Mouse (Mus musculus) retina, postnatal 7 days (tissue): ENCODE results near the gene Hdac9.

Experiments used
- DNase-seq: peaks from one replicate; pipeline ENCODE4 v3.0.0-alpha.2; 2012; ENCODE audit warnings: low read depth, low spot score

The Hdac9 gene

GRCm38 (mm10) chr12:34612511-34612910 lies 304.4 kb downstream of the Hdac9 start:
- DNase-seq, result no peak

- no peak for DNase-seq
Observed at GRCm38 (mm10) chr12:34604521-34604920, 312.4 kb downstream of the Hdac9 start.

DNA sequence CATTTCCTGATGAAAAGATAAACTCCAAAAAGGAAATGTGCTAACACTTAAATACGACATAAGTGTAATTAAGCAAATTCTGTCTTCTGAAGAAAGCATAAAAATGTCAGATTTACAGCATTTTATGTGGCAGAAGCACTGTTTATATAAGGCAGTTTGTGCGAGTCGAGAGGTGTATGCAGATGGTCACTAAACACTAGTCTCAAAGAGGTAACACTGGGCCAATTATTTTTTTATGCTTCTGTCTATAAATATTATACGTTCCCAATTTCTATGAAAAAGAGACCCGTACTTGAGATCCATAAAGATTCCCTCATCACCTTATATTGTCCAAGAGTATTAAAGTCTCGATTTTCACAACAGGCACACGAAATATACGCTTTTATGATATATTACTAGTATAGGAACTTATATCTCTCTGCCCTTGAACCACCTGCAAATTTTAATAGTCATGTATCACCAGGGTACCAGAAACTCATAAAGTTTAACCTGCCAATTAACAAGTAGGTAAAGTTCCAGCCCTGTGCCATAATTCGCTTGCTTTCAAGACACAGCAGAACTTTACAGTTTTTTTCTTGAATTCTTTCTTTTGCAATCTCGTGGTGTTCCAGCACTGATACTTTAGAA lies 322.6 kb downstream of the Hdac9 start:
- DNase-seq, result no peak

- no peak for DNase-seq
Observed at GRCm38 (mm10) chr12:34587171-34587570, 329.7 kb downstream of the Hdac9 start.

- no peak for DNase-seq
Observed at GRCm38 (mm10) chr12:34582522-34582921, 334.4 kb downstream of the Hdac9 start.

DNA sequence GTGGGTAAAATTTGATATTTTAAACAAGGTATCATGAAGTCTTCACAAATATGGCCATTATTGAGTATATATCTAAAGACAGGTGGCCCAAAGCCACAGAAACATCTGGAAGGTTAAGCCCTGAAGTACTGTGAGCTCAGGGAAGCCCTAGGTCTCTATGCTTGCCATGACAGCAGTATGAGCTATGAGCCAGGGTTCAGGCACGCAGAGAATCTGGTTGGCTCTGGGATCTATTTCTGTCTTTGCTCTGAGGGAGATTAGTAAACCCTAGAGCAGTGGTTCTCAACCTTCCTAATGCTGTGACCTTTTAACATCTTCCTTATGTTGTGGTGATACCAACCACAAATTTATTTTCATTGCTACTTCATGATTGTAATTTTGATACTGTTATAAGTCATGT lies 337.7 kb downstream of the Hdac9 start:
- DNase-seq, result no peak

DNA sequence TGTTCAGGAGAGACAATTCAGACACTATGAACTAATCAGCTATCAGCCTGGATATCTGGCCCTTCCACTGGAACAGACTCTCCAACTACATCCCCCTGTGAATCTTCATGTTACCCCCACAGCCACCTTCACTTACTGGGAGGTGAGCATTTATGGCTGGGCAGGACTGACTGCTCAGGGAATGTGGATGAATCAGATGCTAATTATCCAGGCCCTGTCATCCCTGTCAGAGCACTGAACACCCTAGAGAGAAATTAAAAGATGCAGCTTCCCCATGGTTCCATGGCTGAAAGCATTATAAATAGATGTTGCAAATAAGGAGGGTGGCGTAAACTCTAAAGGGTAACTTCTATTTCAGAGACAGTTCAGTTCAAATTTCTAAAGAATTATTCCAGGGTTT lies 345.8 kb downstream of the Hdac9 start:
- DNase-seq, result no peak

- no peak for DNase-seq
Observed at GRCm38 (mm10) chr12:34569472-34569871, 347.4 kb downstream of the Hdac9 start.

DNA sequence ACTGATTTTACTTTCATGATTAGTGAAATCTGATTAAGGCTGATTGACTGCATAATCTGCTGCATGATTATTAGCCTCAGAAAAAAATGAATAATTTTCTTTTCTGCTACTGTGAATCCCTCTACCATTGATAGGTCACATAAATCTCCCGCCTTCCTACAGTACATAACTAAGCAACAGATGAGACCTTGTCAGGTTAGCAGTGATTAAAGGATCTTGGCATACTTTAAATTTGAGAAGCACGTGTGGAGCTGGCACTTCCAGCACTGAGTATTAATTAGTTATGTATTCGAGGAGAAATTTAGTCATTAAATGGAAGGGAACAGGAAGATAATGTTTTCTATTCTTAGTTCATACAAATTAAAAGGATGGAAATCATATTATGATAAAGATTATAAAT lies 347.8 kb downstream of the Hdac9 start:
- DNase-seq, result no peak

DNA sequence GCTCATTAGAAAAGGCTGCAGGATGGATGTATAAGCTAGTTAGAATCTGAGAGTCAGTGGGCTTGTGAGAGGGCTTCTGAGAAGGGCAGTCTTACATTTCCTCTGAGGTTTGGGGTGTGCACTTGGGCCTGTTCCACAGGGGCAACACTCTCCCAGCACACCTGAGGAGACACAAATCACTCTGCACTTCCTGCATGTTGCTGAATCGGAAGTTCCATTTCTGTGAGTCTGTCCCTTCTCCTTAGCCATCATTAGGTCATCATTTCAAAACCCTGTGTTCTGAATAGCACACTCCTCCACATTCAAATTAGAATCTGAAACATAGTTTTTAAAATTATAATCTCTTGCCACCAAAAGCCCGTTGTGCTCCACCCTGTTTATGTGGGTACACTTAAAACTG lies 354.6 kb downstream of the Hdac9 start:
- DNase-seq, result no peak

GRCm38 (mm10) chr12:34559001-34559400 lies 357.9 kb downstream of the Hdac9 start:
- DNase-seq, result no peak

DNA sequence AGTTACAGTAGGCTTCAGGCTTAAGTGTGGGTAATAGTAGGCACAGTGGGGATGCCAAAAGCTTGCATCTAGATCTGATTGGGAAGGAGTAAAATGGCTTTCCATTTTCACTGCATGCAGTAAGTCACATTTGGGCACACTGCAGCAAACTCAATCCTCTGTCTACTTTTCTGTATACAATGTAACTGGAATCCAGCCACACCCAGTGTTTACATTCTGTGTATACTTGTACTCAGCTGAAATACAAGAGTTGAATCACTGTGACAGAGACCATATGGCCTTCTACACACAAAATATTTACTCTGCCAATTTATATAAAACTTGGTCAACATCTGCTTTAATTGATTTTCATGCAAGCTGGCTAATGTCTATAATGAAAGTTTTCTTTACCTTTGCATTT lies 362.1 kb downstream of the Hdac9 start:
- DNase-seq, result no peak

DNA sequence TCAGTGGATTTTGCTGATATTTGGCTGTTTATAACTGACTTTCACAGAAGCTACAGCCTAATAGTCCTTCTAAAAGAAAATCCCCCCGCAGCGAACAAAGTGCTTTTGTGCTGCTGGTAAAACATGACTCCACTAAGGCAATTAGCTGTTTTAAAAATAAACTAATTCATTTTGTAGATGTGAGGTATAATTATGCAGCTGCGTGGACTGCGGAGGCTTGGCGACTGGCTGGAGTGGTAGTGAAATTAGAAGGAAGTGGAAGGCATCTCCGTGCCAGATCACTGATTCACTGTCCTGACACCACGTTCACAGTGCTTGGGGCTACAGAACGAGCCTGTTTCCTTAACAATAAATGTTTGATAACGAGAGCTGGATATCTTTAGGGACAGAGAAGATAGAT lies 366.6 kb downstream of the Hdac9 start:
- DNase-seq, result no peak

- no peak for DNase-seq
Observed at GRCm38 (mm10) chr12:34529165-34529545, 387.7 kb downstream of the Hdac9 start.

- DNase-seq, result peak; percentile 51
Observed at GRCm38 (mm10) chr12:34528201-34529164, 388.4 kb downstream of the Hdac9 start.

GRCm38 (mm10) chr12:34527761-34528160 lies 389.1 kb downstream of the Hdac9 start:
- no peak for DNase-seq

DNA sequence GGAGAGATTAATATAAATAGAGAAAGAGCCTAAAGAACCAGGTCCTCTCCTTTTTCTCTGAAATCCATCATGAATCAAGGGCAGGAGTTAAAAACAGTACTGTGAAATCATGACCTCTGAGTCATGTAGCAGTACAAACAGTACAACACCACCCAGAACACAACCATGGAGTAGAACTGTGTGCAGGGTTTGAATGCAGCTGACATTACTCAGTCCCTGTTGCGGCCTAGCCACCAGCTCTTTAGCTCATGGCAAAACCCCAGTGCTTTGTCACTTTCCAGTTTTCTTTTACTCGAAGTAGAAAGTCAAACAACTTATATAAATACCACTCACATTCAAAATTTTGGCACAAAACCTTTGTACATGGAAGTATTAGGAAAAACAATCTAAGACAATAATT lies 395.4 kb downstream of the Hdac9 start:
- no peak for DNase-seq

GRCm38 (mm10) chr12:34516769-34517562 lies 399.9 kb downstream of the Hdac9 start:
- DNase-seq, result no peak

DNA sequence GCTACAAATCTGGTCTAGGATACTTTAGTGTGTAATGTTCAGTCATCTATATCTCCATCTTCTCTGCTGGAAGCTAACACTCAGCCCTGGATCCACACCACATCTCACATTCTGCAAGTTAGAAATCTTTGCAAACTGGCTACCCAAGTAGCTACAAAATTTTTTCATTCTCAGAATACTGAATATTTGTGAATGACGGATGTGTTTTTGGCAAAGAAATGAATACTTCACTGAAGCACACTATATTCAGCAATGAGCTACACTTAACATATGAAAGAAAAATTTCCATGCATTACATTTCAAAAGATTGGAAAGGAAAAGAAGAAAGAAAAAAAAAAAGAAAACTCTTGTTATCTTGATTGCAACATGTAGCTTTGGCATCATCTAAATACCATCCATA lies 410.6 kb downstream of the Hdac9 start:
- DNase-seq, result no peak

DNA sequence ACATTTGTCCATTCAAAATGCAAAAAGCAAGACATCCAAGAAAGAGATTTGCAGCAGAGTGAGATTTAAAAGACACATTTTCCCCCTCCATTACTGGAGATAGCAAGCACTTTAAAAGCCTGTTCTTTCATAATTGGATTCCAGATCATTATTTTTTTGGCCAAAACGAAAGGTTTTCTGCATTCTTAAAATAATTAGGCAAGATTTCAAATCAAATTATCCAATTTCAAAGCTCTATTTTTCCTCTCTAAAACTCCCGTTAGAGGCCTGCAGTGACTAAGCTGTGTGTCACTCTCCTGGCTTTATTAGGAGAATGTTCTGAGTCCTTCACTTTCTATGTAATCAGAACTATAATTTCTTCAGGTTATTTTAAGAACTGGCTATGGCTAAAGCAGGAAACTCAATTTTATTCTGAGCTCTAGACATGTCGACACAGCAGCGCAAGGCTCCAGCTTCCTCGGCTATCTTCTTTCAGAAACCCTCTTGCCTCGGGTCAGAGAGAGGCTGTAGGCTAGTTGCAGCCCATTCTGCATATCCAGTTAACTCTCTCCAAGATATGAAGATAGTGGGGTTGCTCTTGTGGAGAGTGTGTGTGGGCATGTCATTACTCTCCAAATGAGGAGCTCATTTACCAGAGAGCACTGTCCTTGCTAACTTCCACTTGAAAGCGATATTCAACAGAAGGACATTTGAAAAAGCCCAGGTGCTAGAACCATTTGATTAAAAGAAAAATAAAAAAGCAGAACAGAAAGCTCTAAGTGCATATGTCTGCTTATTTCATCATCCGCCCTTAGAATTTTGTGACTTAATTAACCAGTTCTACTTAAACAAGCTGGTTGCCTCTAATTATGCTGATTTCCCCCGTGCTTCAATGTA lies 417.9 kb downstream of the Hdac9 start:
- DNase-seq, result no peak

DNA sequence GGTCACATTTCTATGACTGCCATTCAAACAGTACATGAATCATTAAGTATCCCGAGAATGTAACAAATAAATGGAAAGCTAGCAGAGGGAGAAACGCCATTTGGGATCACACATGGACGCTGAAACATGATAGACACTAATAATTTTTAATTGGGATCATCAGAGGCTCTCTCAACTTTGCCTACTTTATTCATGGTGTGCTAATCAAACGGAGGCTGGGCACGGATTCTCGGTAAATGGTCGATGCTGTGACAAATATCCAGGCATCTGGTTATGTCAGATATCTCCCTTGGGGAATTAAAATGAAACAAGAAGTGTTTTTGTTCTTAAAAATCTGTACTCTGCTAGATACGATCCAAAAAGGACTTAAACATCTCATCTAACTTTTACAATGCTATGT lies 418.6 kb downstream of the Hdac9 start:
- no peak for DNase-seq
